Comparison of ENCODE assay signal across 8 mouse cellular contexts in genomic region chr6:91286624-91287023, GRCm38 (mm10).
A peak's percentile ranks its signal among the peaks of the same experiment; 100 is the strongest.
DNase-seq lines count a peak whose midpoint lies in the region; ATAC-seq and TF ChIP-seq lines count a peak whose summit lies in the region.

No protein-coding gene starts in this region.

- intact Hi-C loops in gastrocnemius, postnatal 14 days (cut with DNase I; ENCODE audit: low total_unique reads), result loop anchor here (2.0 to 10.0 kb wide), 2 partner anchors 122 to 462 kb away; no protein-coding TSS in a partner anchor

- no peak for ATAC-seq in heart, embryonic 12.5 days (ENCODE audit: insufficient number of reproducible peaks, low FRiP score)
- ATAC-seq in kidney, postnatal 0 days (replicated peaks; ENCODE audit: low FRiP score, low read depth), result no peak
- ATAC-seq in neural tube, embryonic 12.5 days (ENCODE audit: low FRiP score, low read depth), result 0 out of 2 replicates have a peak, but pooled peaks have one; percentile 5
- 0 out of 2 replicates have a peak, but pooled peaks have one; percentile 28 for ATAC-seq in stomach, postnatal 0 days (ENCODE audit: low FRiP score, low TSS enrichment)

- H3K27ac ChIP-seq in heart, embryonic 12.5 days (ENCODE audit: poor library complexity, severe bottlenecking), result no peak overlapping the region
- no peak overlapping the region for H3K27ac ChIP-seq in kidney, postnatal 0 days
- H3K27ac ChIP-seq in liver, adult 2 months (replicated peaks; ENCODE audit: insufficient read depth, low read depth, low read length), result no peak overlapping the region
- no peak overlapping the region for H3K27ac ChIP-seq in neural tube, embryonic 12.5 days
- no peak overlapping the region for H3K27ac ChIP-seq in stomach, postnatal 0 days (replicated peaks)

- 5% methylated on average over 15 of the region's 15 CpGs for WGBS in heart, embryonic 12.5 days
- WGBS in kidney, postnatal 0 days, result 4% methylated on average over 15 of the region's 15 CpGs
- 7% methylated on average over 15 of the region's 15 CpGs for WGBS in liver, adult 2 months
- 4% methylated on average over 15 of the region's 15 CpGs for WGBS in neural tube, embryonic 12.5 days
- 4% methylated on average over 15 of the region's 15 CpGs for WGBS in stomach, postnatal 0 days

- DNase-seq in heart, adult 11 months, result peak; percentile 93
- peak; percentile 93 for DNase-seq in cerebellum, postnatal 36 days
- DNase-seq in gastrocnemius, postnatal 14 days, result peak; percentile 79
- peak; percentile 90 for DNase-seq in kidney, postnatal 0 days (ENCODE audit: low spot score)
- peak; percentile 52 for DNase-seq in liver, adult 2 months (ENCODE audit: extremely low read depth, low read depth, low spot score)
- DNase-seq in stomach, postnatal 0 days (ENCODE audit: low spot score), result peak; percentile 86

- no peak for TF ChIP-seq EP300 in stomach, postnatal 0 days (optimal IDR thresholded peaks at IDR 0.05)

- no peak for TF ChIP-seq POLR2A in liver, adult 2 months (IDR thresholded peaks at IDR 0.05; ENCODE audit: extremely low read depth, insufficient read depth, low read length)

- no peaks in the 10 kb centered on the region for H3K36me3 ChIP-seq in heart, embryonic 12.5 days
- no peaks in the 10 kb centered on the region for H3K36me3 ChIP-seq in kidney, postnatal 0 days (ENCODE audit: insufficient read depth, low read length)
- H3K36me3 ChIP-seq in liver, adult 2 months (ENCODE audit: control insufficient read depth, insufficient read depth, low read length), result no peaks in the 10 kb centered on the region
- no peaks in the 10 kb centered on the region for H3K36me3 ChIP-seq in neural tube, embryonic 12.5 days
- H3K36me3 ChIP-seq in stomach, postnatal 0 days (ENCODE audit: control insufficient read depth, insufficient read depth, low read length), result no peaks in the 10 kb centered on the region

- H3K9me3 ChIP-seq in heart, embryonic 12.5 days (replicated peaks), result no peaks in the 10 kb centered on the region
- H3K9me3 ChIP-seq in kidney, postnatal 0 days (replicated peaks; ENCODE audit: low read length), result no peaks in the 10 kb centered on the region
- no peaks in the 10 kb centered on the region for H3K9me3 ChIP-seq in neural tube, embryonic 12.5 days
- H3K9me3 ChIP-seq in stomach, postnatal 0 days (ENCODE audit: control insufficient read depth, low read length), result no peaks in the 10 kb centered on the region

- H3K4me2 ChIP-seq in heart, embryonic 12.5 days, result no peak overlapping the region
- H3K4me2 ChIP-seq in kidney, postnatal 0 days (ENCODE audit: low read length), result no peak overlapping the region
- H3K4me2 ChIP-seq in neural tube, embryonic 12.5 days (replicated peaks), result 0 out of 2 replicates have a peak overlapping the region, but pooled peaks have one; percentile 20
- H3K4me2 ChIP-seq in stomach, postnatal 0 days (replicated peaks; ENCODE audit: low read depth), result no peak overlapping the region

- peaks cover 98% of the 10 kb centered on the region for H3K27me3 ChIP-seq in heart, embryonic 12.5 days (replicated peaks)
- peaks cover 27% of the 10 kb centered on the region for H3K27me3 ChIP-seq in kidney, postnatal 0 days (ENCODE audit: insufficient read depth, low read length)
- no peaks in the 10 kb centered on the region; the same call in 1 of the 2 replicates for H3K27me3 ChIP-seq in liver, adult 2 months (ENCODE audit: control insufficient read depth, insufficient read depth, low read length)
- H3K27me3 ChIP-seq in neural tube, embryonic 12.5 days (replicated peaks), result peaks cover 24% of the 10 kb centered on the region
- H3K27me3 ChIP-seq in stomach, postnatal 0 days (ENCODE audit: control insufficient read depth, insufficient read depth, low read length), result peaks cover 5% of the 10 kb centered on the region; the same call in 1 of the 2 replicates

- no peak overlapping the region for H3K9ac ChIP-seq in heart, embryonic 12.5 days
- H3K9ac ChIP-seq in kidney, postnatal 0 days (ENCODE audit: low read depth, low read length), result no peak overlapping the region
- no peak overlapping the region for H3K9ac ChIP-seq in liver, adult 2 months (ENCODE audit: low read depth, low read length)
- H3K9ac ChIP-seq in neural tube, embryonic 12.5 days, result no peak overlapping the region
- no peak overlapping the region for H3K9ac ChIP-seq in stomach, postnatal 0 days (ENCODE audit: low read length)

- peak; percentile 100 for TF ChIP-seq CTCF in kidney, postnatal 0 days (IDR thresholded peaks at IDR 0.05; ENCODE audit: low read depth)
- TF ChIP-seq CTCF in liver, adult 2 months (IDR thresholded peaks at IDR 0.05; ENCODE audit: low read depth, low read length), result peak; percentile 98
- TF ChIP-seq CTCF in stomach, postnatal 0 days (IDR thresholded peaks at IDR 0.05; ENCODE audit: low read depth), result peak; percentile 98

- H3K4me1 ChIP-seq in heart, embryonic 12.5 days (replicated peaks), result peaks cover 13% of the 10 kb centered on the region
- H3K4me1 ChIP-seq in kidney, postnatal 0 days (replicated peaks; ENCODE audit: insufficient read depth, low read length), result no peaks in the 10 kb centered on the region; the same call in 1 of the 2 replicates
- peaks cover 11% of the 10 kb centered on the region for H3K4me1 ChIP-seq in liver, adult 2 months (ENCODE audit: control insufficient read depth, insufficient read depth, low read length)
- H3K4me1 ChIP-seq in neural tube, embryonic 12.5 days, result peaks cover 24% of the 10 kb centered on the region
- H3K4me1 ChIP-seq in stomach, postnatal 0 days (replicated peaks; ENCODE audit: control insufficient read depth, insufficient read depth), result no peaks in the 10 kb centered on the region

- no peak overlapping the region for H3K4me3 ChIP-seq in heart, embryonic 12.5 days
- H3K4me3 ChIP-seq in kidney, postnatal 0 days (replicated peaks; ENCODE audit: low read depth, low read length), result no peak overlapping the region
- no peak overlapping the region for H3K4me3 ChIP-seq in liver, adult 2 months (ENCODE audit: insufficient read depth, low read depth, low read length)
- no peak overlapping the region for H3K4me3 ChIP-seq in neural tube, embryonic 12.5 days
- no peak overlapping the region for H3K4me3 ChIP-seq in stomach, postnatal 0 days (ENCODE audit: low read depth, low read length)

- H3K79me2 ChIP-seq in liver, adult 2 months (ENCODE audit: control insufficient read depth, insufficient read depth, low read length), result no peaks in the 10 kb centered on the region

Comparison
In these comparisons a context has a peak if more than half of its experiments do, and no peak if none do; other contexts are left out.
1. ATAC-seq: peak in neural tube, embryonic 12.5 days (single experiment) and stomach, postnatal 0 days (single experiment); none in heart, embryonic 12.5 days (single experiment) and kidney, postnatal 0 days (single experiment).
2. Peak in every context shown above with its lines, with median percentiles within 50 percentile points of each other: DNase-seq and CTCF ChIP-seq.